Mouse (Mus musculus) E14TG2a.4 (cell line): ENCODE data around the gene Cfap36.
A peak's percentile ranks its signal among the peaks of the same experiment; 100 is the strongest.

Experiments used
- H3K27me3 ChIP-seq: 2 replicates; pipeline ENCODE4 v1.6.1; 2014; ENCODE audit warnings: low read length, control low read depth; ENCODE audit not compliant: insufficient read depth
- H3K36me3 ChIP-seq: 2 replicates; pipeline ENCODE4 v1.6.1; 2014; ENCODE audit warnings: low read length, control low read depth; ENCODE audit not compliant: insufficient read depth
- H3K4me1 ChIP-seq: replicated peaks from 2 replicates; pipeline ENCODE4 v1.6.1; 2014; ENCODE audit warnings: low read depth, low read length, control low read depth
- H3K4me3 ChIP-seq: replicated peaks from 2 replicates; pipeline ENCODE4 v1.5.1; 2014; ENCODE audit warnings: mild to moderate bottlenecking, low read length
- H3K9me3 ChIP-seq: 2 replicates; pipeline ENCODE4 v1.6.1; 2014; ENCODE audit warnings: low read length, control low read depth
- CTCF ChIP-seq: conservative IDR thresholded peaks from 2 replicates; pipeline ENCODE4 v1.5.1; 2014; ENCODE audit warnings: low read length
- NANOG ChIP-seq: IDR thresholded peaks from 2 replicates; pipeline ENCODE4 v1.6.1; 2014; ENCODE audit warnings: borderline replicate concordance, low read length, mixed read lengths
- POU5F1 ChIP-seq: IDR thresholded peaks from 2 replicates; pipeline ENCODE4 v1.6.1; 2014; ENCODE audit warnings: low read length, borderline replicate concordance

Gene Cfap36

GRCm38 (mm10) chr11:29241961-29242360 lies 5.2 kb downstream of the Cfap36 start:
- H3K27me3 ChIP-seq: no peaks in the 10 kb centered on the region
- TF ChIP-seq POU5F1 (no peak), NANOG (no peak), CTCF (no peak)
- H3K9me3 ChIP-seq: no peaks in the 10 kb centered on the region
- peaks cover 12% of the 10 kb centered on the region for H3K4me1 ChIP-seq
- no peak overlapping the region for H3K4me3 ChIP-seq
- H3K36me3 ChIP-seq: peaks cover 18% of the 10 kb centered on the region; the same call in 1 of the 2 replicates

GRCm38 (mm10) chr11:29239353-29239752 lies 7.9 kb downstream of the Cfap36 start:
- TF ChIP-seq CTCF (no peak), NANOG (no peak), POU5F1 (no peak)
- Histone ChIP-seq H3K27me3 (no peaks in the 10 kb centered on the region), H3K9me3 (no peaks in the 10 kb centered on the region), H3K36me3 (peaks cover 13% of the 10 kb centered on the region; the same call in 1 of the 2 replicates), H3K4me1 (no peaks in the 10 kb centered on the region), H3K4me3 (no peak overlapping the region)

GRCm38 (mm10) chr11:29238551-29238950 lies 8.7 kb downstream of the Cfap36 start:
- no peak for TF ChIP-seq CTCF
- TF ChIP-seq POU5F1: no peak
- no peak for TF ChIP-seq NANOG
- Histone ChIP-seq H3K4me3 (no peak overlapping the region), H3K36me3 (peaks cover 10% of the 10 kb centered on the region; the same call in 1 of the 2 replicates), H3K9me3 (no peaks in the 10 kb centered on the region), H3K27me3 (no peaks in the 10 kb centered on the region), H3K4me1 (no peaks in the 10 kb centered on the region)

GRCm38 (mm10) chr11:29238047-29238446 lies 9.2 kb downstream of the Cfap36 start:
- no peak; the same call in 1 of the 2 replicates for TF ChIP-seq CTCF
- no peak for TF ChIP-seq POU5F1
- no peak for TF ChIP-seq NANOG
- Histone ChIP-seq H3K9me3 (no peaks in the 10 kb centered on the region), H3K4me1 (no peaks in the 10 kb centered on the region), H3K36me3 (peaks cover 8% of the 10 kb centered on the region; the same call in 1 of the 2 replicates), H3K4me3 (no peak overlapping the region), H3K27me3 (no peaks in the 10 kb centered on the region)

GRCm38 (mm10) chr11:29237364-29237763 lies 9.8 kb downstream of the Cfap36 start:
- Histone ChIP-seq H3K9me3 (no peaks in the 10 kb centered on the region), H3K27me3 (no peaks in the 10 kb centered on the region), H3K36me3 (peaks cover 7% of the 10 kb centered on the region; the same call in 1 of the 2 replicates), H3K4me1 (no peaks in the 10 kb centered on the region), H3K4me3 (no peak overlapping the region)
- no peak for TF ChIP-seq NANOG
- no peak for TF ChIP-seq POU5F1
- no peak for TF ChIP-seq CTCF

GRCm38 (mm10) chr11:29233569-29233968 lies 13.6 kb downstream of the Cfap36 start:
- Histone ChIP-seq H3K27me3 (no peaks in the 10 kb centered on the region), H3K9me3 (no peaks in the 10 kb centered on the region), H3K36me3 (peaks cover 23% of the 10 kb centered on the region), H3K4me1 (no peaks in the 10 kb centered on the region), H3K4me3 (no peak overlapping the region)
- TF ChIP-seq NANOG (no peak), CTCF (0 out of 2 replicates have a peak, but pooled peaks have one; percentile 6), POU5F1 (no peak)

GRCm38 (mm10) chr11:29228957-29229356 lies 18.3 kb downstream of the Cfap36 start:
- no peaks in the 10 kb centered on the region for H3K27me3 ChIP-seq
- TF ChIP-seq POU5F1 (no peak), NANOG (no peak), CTCF (no peak)
- H3K9me3 ChIP-seq: no peaks in the 10 kb centered on the region
- H3K36me3 ChIP-seq: peaks cover 51% of the 10 kb centered on the region
- no peaks in the 10 kb centered on the region for H3K4me1 ChIP-seq
- no peak overlapping the region for H3K4me3 ChIP-seq

GRCm38 (mm10) chr11:29224754-29225153 lies 22.5 kb downstream of the Cfap36 start:
- no peaks in the 10 kb centered on the region for H3K27me3 ChIP-seq
- H3K4me1 ChIP-seq: no peaks in the 10 kb centered on the region
- peaks cover 80% of the 10 kb centered on the region for H3K36me3 ChIP-seq
- no peak overlapping the region for H3K4me3 ChIP-seq
- no peaks in the 10 kb centered on the region for H3K9me3 ChIP-seq
- TF ChIP-seq POU5F1: no peak
- no peak for TF ChIP-seq CTCF
- no peak for TF ChIP-seq NANOG

GRCm38 (mm10) chr11:29222310-29222709 lies 24.9 kb downstream of the Cfap36 start:
- no peaks in the 10 kb centered on the region for H3K4me1 ChIP-seq
- H3K4me3 ChIP-seq: no peak overlapping the region
- TF ChIP-seq CTCF: no peak
- no peak for TF ChIP-seq NANOG
- no peak for TF ChIP-seq POU5F1
- no peaks in the 10 kb centered on the region for H3K9me3 ChIP-seq
- peaks cover 81% of the 10 kb centered on the region for H3K36me3 ChIP-seq
- H3K27me3 ChIP-seq: no peaks in the 10 kb centered on the region

GRCm38 (mm10) chr11:29219055-29219454 lies 28.2 kb downstream of the Cfap36 start:
- Histone ChIP-seq H3K4me3 (no peak overlapping the region), H3K4me1 (no peaks in the 10 kb centered on the region), H3K27me3 (no peaks in the 10 kb centered on the region), H3K36me3 (peaks cover 93% of the 10 kb centered on the region), H3K9me3 (no peaks in the 10 kb centered on the region)
- TF ChIP-seq CTCF (no peak), POU5F1 (no peak), NANOG (no peak)
